Mouse (Mus musculus) limb, embryonic 10.5 days (tissue): ENCODE measurements at regions not wholly inside any gene's neighbourhood (a gene's known extent, or its start where the extent isn't known, plus 50 kb on each side); places are given as distances from the start of the nearest gene placed in this dataset.

Experiments
- DNase-seq: peaks from one replicate; pipeline ENCODE4 v3.0.0-alpha.2; 2017; ENCODE audit warnings: low spot score
- H3K27ac ChIP-seq: fragments of 300-500 bp; sonication (generic); 2 replicates; pipeline ENCODE4 v1.5.1; 2016; ENCODE audit warnings: mild to moderate bottlenecking
- H3K27me3 ChIP-seq: fragments of 300-500 bp; sonication (generic); 2 replicates; pipeline ENCODE4 v1.6.1; 2016; ENCODE audit warnings: low read depth, mild to moderate bottlenecking; ENCODE audit not compliant: poor library complexity, severe bottlenecking
- H3K36me3 ChIP-seq: fragments of 300-500 bp; sonication (generic); 2 replicates; pipeline ENCODE4 v1.6.1; 2016; ENCODE audit warnings: mild to moderate bottlenecking, moderate library complexity
- H3K4me1 ChIP-seq: fragments of 300-500 bp; sonication (generic); 2 replicates; pipeline ENCODE4 v1.6.1; 2016
- H3K4me3 ChIP-seq: fragments of 300-500 bp; sonication (generic); 2 replicates; pipeline ENCODE4 v1.5.1; 2016; ENCODE audit warnings: mild to moderate bottlenecking, moderate library complexity
- H3K9me3 ChIP-seq: fragments of 300-500 bp; sonication (generic); replicated peaks from 2 replicates; pipeline ENCODE4 v1.6.1; 2016; ENCODE audit warnings: mild to moderate bottlenecking
- WGBS: fragments of 180-500 bp; shearing (Covaris S2); methylation state at CpG from one replicate; pipeline ENCODE4 v1.1.7; 2016; 5-methylcytosine and 5-hydroxymethylcytosine counted together

DNA sequence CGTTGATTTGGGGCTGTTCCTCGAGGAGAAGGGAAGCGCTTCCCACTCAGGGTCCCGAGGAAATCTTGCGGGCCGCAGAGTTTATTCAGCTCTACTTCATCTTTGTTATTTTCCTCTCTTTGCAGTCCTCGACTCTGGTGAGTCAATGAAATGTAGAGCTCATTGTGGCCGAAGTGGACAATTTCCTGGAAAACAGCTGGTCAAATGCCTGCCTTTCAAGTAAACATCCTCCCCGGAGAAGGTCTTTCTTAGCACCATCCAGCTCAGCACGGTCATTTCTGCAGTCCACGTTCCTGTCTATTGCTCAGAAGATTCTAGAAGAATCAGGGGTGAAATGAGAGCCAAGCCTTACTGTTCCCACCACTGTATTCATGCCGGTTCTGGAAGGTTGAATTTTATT, 133.0 kb downstream of the Bcas1 start:
- Histone ChIP-seq H3K9me3 (no peaks in the 10 kb centered on the region), H3K36me3 (no peaks in the 10 kb centered on the region), H3K27ac (no peak overlapping the region), H3K4me3 (no peak overlapping the region), H3K4me1 (peaks cover 18% of the 10 kb centered on the region), H3K27me3 (no peaks in the 10 kb centered on the region)
- DNase-seq: no peak
- WGBS: 86% methylated on average over 12 of the region's 12 CpGs

DNA sequence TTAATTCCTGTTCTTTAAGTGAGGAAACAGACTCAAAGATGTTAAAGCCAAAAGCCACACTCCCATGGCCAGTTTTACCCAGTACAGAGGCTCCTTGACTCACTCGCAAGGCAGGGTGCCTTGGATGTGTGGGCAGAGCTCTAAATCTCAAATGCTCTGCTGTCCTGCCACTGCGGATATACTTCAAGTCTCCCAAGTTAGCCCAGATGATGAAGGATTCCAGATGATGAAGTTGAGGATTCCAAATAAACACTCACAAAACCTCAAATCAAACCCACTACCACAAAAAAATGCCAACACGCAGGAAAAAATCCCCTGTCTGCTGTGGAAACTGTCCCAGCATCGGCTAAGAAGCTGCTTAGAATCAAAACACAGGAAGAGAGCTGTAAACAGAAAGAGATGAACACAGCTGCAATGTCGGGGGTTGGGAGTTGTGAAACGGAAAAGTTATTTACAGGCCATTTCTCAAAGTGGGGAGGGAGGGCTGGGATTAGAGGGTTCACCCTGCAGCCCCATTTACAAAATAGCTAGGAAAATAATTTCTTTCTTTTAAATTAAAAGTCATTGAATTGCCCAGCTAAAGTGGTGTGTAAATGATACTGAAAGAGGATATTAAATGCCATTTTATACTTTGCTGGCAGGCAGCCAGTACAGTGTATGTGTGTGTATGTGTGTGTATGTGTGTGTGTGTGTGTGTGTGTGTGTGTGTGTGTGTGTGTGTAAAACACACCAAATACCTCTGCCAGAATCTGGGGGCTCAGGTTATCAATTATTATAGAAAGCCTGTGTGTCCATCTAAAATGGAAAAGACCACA, 135.6 kb downstream of the Bcas1 start:
- H3K36me3 ChIP-seq: no peaks in the 10 kb centered on the region
- H3K4me1 ChIP-seq: peaks cover 34% of the 10 kb centered on the region
- H3K27me3 ChIP-seq: 0 out of 2 replicates have a peak, but pooled peaks cover 3% of the 10 kb centered on the region
- no peak overlapping the region for H3K4me3 ChIP-seq
- H3K27ac ChIP-seq: no peak overlapping the region
- DNase-seq: no peak
- H3K9me3 ChIP-seq: no peaks in the 10 kb centered on the region
- 28% methylated on average over 6 of the region's 6 CpGs for WGBS

- Histone ChIP-seq H3K9me3 (no peaks in the 10 kb centered on the region), H3K4me3 (no peak overlapping the region), H3K36me3 (no peaks in the 10 kb centered on the region), H3K27me3 (peaks cover 12% of the 10 kb centered on the region), H3K4me1 (peaks cover 37% of the 10 kb centered on the region), H3K27ac (no peak overlapping the region)
- DNase-seq: no peak
- WGBS: 83% methylated on average over 9 of the region's 9 CpGs
These were observed 138.2 kb downstream of the Bcas1 start for GRCm38 (mm10) chr2:170289378-170289960.

- Histone ChIP-seq H3K9me3 (no peaks in the 10 kb centered on the region), H3K27me3 (peaks cover 12% of the 10 kb centered on the region), H3K36me3 (no peaks in the 10 kb centered on the region), H3K4me3 (no peak overlapping the region), H3K27ac (peak overlapping the region; percentile 73; the same call in 1 of the 2 replicates), H3K4me1 (peaks cover 37% of the 10 kb centered on the region)
- WGBS: 78% methylated on average over 7 of the region's 7 CpGs
- DNase-seq: no peak
These were observed 138.9 kb downstream of the Bcas1 start for GRCm38 (mm10) chr2:170288787-170289186.

DNA sequence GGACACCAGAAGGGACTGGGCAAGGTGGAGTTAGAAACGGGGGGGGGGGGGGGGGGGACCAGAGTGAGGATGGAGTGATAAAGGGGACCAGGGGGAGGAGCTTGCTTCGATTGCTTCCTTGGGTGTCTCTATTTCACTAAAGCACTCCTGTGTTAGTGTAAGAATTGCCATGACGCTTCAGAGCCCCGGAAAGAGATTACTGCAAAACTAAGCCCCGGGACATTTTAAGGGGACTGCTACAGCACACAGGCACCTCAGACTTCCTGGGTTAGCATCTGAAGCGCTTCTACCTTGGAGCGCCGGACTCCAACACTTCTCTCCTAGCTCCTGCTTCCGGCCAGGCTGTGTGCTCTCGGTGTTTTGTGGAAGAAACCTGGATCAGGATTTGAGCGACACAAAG, 139.4 kb downstream of the Bcas1 start:
- WGBS: 11% methylated on average over 11 of the region's 11 CpGs
- peak overlapping the region; percentile 59 for H3K4me3 ChIP-seq
- no peaks in the 10 kb centered on the region for H3K36me3 ChIP-seq
- H3K9me3 ChIP-seq: no peaks in the 10 kb centered on the region
- H3K27ac ChIP-seq: peak overlapping the region; percentile 73
- peaks cover 12% of the 10 kb centered on the region for H3K27me3 ChIP-seq
- peaks cover 37% of the 10 kb centered on the region for H3K4me1 ChIP-seq
- no peak for DNase-seq

- Histone ChIP-seq H3K36me3 (no peaks in the 10 kb centered on the region), H3K4me3 (peak overlapping the region; percentile 59), H3K27ac (peak overlapping the region; percentile 84), H3K27me3 (peaks cover 12% of the 10 kb centered on the region), H3K9me3 (no peaks in the 10 kb centered on the region), H3K4me1 (peaks cover 32% of the 10 kb centered on the region)
- under 1% methylated on average over 27 of the region's 27 CpGs for WGBS
- DNase-seq: peak; percentile 64
These were observed 139.5 kb upstream of the Zfp217 start for GRCm38 (mm10) chr2:170287301-170287885.

GRCm38 (mm10) chr2:170286773-170287172, 138.9 kb upstream of the Zfp217 start:
- Histone ChIP-seq H3K4me3 (peak overlapping the region; percentile 59), H3K9me3 (no peaks in the 10 kb centered on the region), H3K36me3 (no peaks in the 10 kb centered on the region), H3K27me3 (peaks cover 12% of the 10 kb centered on the region), H3K27ac (peak overlapping the region; percentile 84), H3K4me1 (peaks cover 27% of the 10 kb centered on the region)
- no peak for DNase-seq
- 9% methylated on average over 8 of the region's 8 CpGs for WGBS

- H3K4me3 ChIP-seq: no peak overlapping the region
- H3K4me1 ChIP-seq: peaks cover 18% of the 10 kb centered on the region
- no peaks in the 10 kb centered on the region for H3K9me3 ChIP-seq
- H3K36me3 ChIP-seq: no peaks in the 10 kb centered on the region
- H3K27me3 ChIP-seq: peaks cover 9% of the 10 kb centered on the region
- no peak overlapping the region for H3K27ac ChIP-seq
- 79% methylated on average over 6 of the region's 6 CpGs for WGBS
- DNase-seq: no peak
These were observed 134.6 kb upstream of the Zfp217 start for GRCm38 (mm10) chr2:170282463-170282862.

GRCm38 (mm10) chr2:170281311-170282008, 133.6 kb upstream of the Zfp217 start:
- no peak for DNase-seq
- H3K27ac ChIP-seq: no peak overlapping the region
- peaks cover 16% of the 10 kb centered on the region for H3K4me1 ChIP-seq
- WGBS: 88% methylated on average over 6 of the region's 6 CpGs
- H3K36me3 ChIP-seq: no peaks in the 10 kb centered on the region
- no peak overlapping the region for H3K4me3 ChIP-seq
- H3K27me3 ChIP-seq: peaks cover 3% of the 10 kb centered on the region; the same call in 1 of the 2 replicates
- no peaks in the 10 kb centered on the region for H3K9me3 ChIP-seq

GRCm38 (mm10) chr2:170280733-170281132, 132.8 kb upstream of the Zfp217 start:
- DNase-seq: no peak

GRCm38 (mm10) chr2:170277896-170278295, 130.0 kb upstream of the Zfp217 start:
- no peaks in the 10 kb centered on the region for H3K36me3 ChIP-seq
- peaks cover 13% of the 10 kb centered on the region for H3K4me1 ChIP-seq
- H3K27me3 ChIP-seq: no peaks in the 10 kb centered on the region
- DNase-seq: no peak
- no peaks in the 10 kb centered on the region for H3K9me3 ChIP-seq
- H3K4me3 ChIP-seq: no peak overlapping the region
- WGBS: 72% methylated on average over 8 of the region's 8 CpGs
- H3K27ac ChIP-seq: no peak overlapping the region

More at GRCm38 (mm10) chr2:170280733-170281132, 132.8 kb upstream of the Zfp217 start:
- Histone ChIP-seq H3K36me3 (no peaks in the 10 kb centered on the region), H3K27me3 (no peaks in the 10 kb centered on the region), H3K4me3 (no peak overlapping the region), H3K9me3 (no peaks in the 10 kb centered on the region), H3K27ac (no peak overlapping the region), H3K4me1 (peaks cover 13% of the 10 kb centered on the region)
- WGBS: 73% methylated on average over 6 of the region's 6 CpGs

- 79% methylated on average over 18 of the region's 18 CpGs for WGBS
- Histone ChIP-seq H3K4me1 (peaks cover 13% of the 10 kb centered on the region), H3K36me3 (no peaks in the 10 kb centered on the region), H3K27me3 (no peaks in the 10 kb centered on the region), H3K4me3 (no peak overlapping the region), H3K27ac (no peak overlapping the region; the same call in 1 of the 2 replicates), H3K9me3 (no peaks in the 10 kb centered on the region)
- no peak for DNase-seq
These were observed 129.4 kb upstream of the Zfp217 start for GRCm38 (mm10) chr2:170277182-170277767.
